Mouse (Mus musculus): ENCODE data around the gene Fat3. TPM values are rescaled to one million over a fixed set of nuclear protein-coding genes. Genes with fewer than 3 reads are reported as not detected.

Gene Fat3
- 7.0 and 7.6 TPM in 2 replicates for polyA plus RNA-seq (2016; fragmentation: Nextera tagmentation; extraction: Ambion mirVana)

DNA sequence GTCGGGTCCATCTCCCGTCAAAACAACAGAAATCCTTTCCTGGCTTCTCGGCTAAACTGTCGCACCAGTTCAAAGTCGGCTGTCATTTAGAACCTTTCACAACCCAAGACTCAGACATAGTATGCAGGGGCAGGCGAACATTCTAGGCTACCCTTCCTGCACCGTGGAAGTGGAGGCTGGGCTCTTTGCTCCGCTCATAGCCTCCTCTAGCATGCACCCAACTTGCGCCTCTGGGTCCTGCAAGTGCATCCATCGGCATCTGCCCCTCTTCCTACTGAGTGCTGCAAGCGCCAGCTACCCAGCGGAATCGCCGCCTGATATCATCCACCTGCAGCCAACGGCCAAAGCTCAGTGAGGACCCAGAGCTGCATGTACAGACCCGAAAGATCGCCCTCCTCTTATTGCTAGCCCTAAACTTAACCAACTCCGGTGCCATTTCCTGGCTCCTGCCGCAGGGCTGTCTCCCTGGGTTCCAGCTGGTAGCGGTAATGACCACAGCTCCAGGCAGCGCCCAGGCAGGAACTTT, at the start of gene Fat3:
Gene Fat3 (minus strand): TSS at position 100 of the 526 bp plus-strand sequence.
- Histone ChIP-seq H3K27ac (replicated peaks) (peak within 1 kb of the TSS; percentile 96), H3K4me1 (peaks cover 42% of the 10 kb centered on the region), H3K4me3 (peak within 1 kb of the TSS; percentile 78), H3K36me3 (0 out of 2 replicates have a peak, but pooled peaks cover 4% of the 10 kb centered on the region), H3K27me3 (ENCODE audit: low read depth, poor library complexity, severe bottlenecking) (peaks cover 21% of the 10 kb centered on the region), H3K9me3 (replicated peaks) (no peaks in the 10 kb centered on the region)
- DNase-seq (ENCODE audit: low spot score) = peak; percentile 70
- under 1% methylated on average over 21 of the region's 21 CpGs for WGBS

DNA sequence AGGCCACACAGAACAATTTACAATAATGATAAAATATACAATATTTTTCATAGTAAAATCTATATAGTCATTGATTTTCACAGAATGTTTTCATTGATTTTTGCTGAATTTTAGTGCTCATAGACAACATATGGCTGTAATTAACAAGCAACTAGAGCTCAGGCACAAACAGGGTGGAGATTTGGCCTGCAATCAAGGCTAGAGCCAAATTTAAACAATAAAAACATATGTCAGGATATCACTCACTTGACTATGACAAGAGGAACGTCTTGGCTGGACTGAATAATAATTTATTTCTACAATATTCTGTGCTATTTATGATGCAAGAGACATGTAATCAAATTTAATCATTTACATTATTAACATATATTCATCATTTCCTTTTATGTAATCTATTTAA, 31.8 kb upstream of the Fat3 start:
- Histone ChIP-seq H3K4me1 (no peaks in the 10 kb centered on the region), H3K4me3 (no peak overlapping the region), H3K27me3 (ENCODE audit: low read depth, poor library complexity, severe bottlenecking) (no peaks in the 10 kb centered on the region), H3K9me3 (replicated peaks) (no peaks in the 10 kb centered on the region), H3K36me3 (no peaks in the 10 kb centered on the region), H3K27ac (replicated peaks) (no peak overlapping the region)
- WGBS = 84% methylated on average over 1 of the region's 1 CpGs
- no peak for DNase-seq (ENCODE audit: low spot score)

DNA sequence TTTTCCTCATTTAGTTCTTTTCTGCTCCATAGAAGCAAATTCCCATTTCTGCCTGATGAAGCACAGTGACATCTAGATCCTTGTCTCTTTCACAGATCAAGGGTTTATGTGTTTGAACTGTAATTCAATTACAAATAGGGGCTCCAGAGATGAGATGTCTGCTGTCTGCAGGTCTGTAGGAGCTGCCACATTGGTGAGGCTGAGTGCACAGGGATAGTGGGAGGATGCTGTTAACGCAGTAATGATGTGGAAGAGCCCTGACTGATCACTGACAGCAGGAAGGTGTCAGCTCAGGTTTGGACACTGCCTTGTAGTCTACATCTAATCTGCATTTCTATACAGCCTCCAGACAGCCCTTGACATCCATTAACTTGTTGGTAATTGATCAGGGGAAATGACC, 16.5 kb upstream of the Fat3 start:
- DNase-seq (ENCODE audit: low spot score) = no peak
- H3K27me3 ChIP-seq (ENCODE audit: low read depth, poor library complexity, severe bottlenecking) = no peaks in the 10 kb centered on the region
- peaks cover under 1% of the 10 kb centered on the region for H3K4me1 ChIP-seq
- no peaks in the 10 kb centered on the region for H3K9me3 ChIP-seq (replicated peaks)
- WGBS = 67% methylated on average over 1 of the region's 1 CpGs
- no peak overlapping the region for H3K27ac ChIP-seq (replicated peaks)
- H3K36me3 ChIP-seq = no peaks in the 10 kb centered on the region
- H3K4me3 ChIP-seq = no peak overlapping the region

DNA sequence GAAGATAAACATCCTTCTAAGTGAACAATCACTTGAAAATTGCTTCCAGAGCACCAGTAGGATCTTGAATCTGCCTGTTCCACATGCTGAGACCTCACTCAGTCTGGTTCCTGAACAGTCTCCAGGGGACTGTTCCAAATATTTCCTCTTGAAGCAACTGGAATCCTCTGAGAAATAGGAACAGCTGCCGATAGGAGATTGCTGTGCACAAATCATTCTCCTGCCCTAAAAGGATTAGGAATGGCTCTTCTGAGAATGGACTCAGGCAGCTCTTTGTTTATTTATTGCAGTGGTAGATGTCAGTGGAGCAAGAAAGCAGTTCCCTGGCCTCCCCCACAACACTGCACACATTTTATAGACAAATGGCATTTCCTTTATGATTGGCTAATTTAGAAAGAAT, 10.9 kb upstream of the Fat3 start:
- WGBS = 29% methylated on average over 1 of the region's 1 CpGs
- DNase-seq (ENCODE audit: low spot score) = no peak
- H3K9me3 ChIP-seq (replicated peaks) = no peaks in the 10 kb centered on the region
- H3K4me3 ChIP-seq = no peak overlapping the region
- H3K36me3 ChIP-seq = no peaks in the 10 kb centered on the region
- H3K27ac ChIP-seq (replicated peaks) = no peak overlapping the region
- peaks cover 11% of the 10 kb centered on the region for H3K4me1 ChIP-seq
- no peaks in the 10 kb centered on the region for H3K27me3 ChIP-seq (ENCODE audit: low read depth, poor library complexity, severe bottlenecking)

DNA sequence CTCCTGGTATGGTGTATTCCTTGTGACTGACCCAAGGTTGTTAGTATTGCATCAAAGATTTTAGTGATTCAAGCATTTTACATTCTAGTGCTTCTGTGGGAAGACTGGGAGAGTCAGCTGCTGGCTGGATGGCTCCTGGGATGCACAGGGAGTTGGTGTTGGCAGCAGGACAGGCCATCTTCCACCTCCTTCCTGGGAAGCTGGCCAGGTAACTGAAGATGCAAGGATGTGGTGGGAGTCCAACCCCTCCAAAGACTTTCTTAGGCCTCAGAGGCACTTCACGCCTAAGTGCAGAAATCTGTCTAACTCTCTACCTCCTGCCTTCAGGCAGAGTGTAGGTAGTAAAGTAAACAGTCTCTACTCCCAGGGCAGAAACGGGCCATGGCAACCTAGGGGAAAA, 2.7 kb upstream of the Fat3 start:
- 87% methylated on average over 2 of the region's 2 CpGs for WGBS
- H3K36me3 ChIP-seq = no peaks in the 10 kb centered on the region
- H3K4me1 ChIP-seq = peaks cover 30% of the 10 kb centered on the region
- no peak for DNase-seq (ENCODE audit: low spot score)
- H3K27me3 ChIP-seq (ENCODE audit: low read depth, poor library complexity, severe bottlenecking) = peaks cover 21% of the 10 kb centered on the region
- no peak overlapping the region for H3K27ac ChIP-seq (replicated peaks)
- H3K9me3 ChIP-seq (replicated peaks) = no peaks in the 10 kb centered on the region
- H3K4me3 ChIP-seq = no peak overlapping the region

DNA sequence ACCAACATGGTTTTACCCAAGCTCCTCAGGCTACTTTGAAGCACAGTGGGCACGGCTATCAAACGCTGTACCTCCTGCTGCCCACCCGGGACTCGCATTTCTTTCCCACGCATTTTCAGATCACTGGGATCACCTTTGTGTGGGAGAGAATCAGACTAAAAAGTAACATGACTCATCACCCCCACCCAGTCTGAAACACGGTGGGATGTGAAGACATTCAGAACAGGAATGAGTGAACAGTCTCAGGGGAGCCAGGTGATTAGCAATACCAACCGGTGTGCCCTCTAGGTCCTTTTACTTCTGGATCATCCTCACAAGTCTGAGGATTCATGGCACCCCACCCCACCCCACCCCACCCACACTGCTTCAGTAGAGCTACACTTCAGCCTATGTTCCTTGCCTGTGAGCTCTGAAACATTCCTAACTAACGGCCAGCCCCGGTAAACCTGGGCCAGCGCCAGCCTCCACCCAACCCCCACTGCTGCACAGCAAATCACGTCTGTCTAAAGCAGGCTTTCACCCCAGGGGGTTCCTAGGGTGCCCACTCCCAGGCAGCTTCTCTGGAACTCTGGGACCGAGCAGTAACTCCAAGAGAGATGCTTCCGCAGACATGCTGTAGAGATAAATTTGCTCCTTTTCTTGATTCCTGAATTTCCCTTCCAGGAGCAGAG, 1.7 kb upstream of the Fat3 start:
- H3K36me3 ChIP-seq = no peaks in the 10 kb centered on the region
- 11% methylated on average over 13 of the region's 13 CpGs for WGBS
- H3K27me3 ChIP-seq (ENCODE audit: low read depth, poor library complexity, severe bottlenecking) = peaks cover 21% of the 10 kb centered on the region
- H3K4me3 ChIP-seq = peak overlapping the region; percentile 78
- peaks cover 40% of the 10 kb centered on the region for H3K4me1 ChIP-seq
- H3K9me3 ChIP-seq (replicated peaks) = no peaks in the 10 kb centered on the region
- no peak for DNase-seq (ENCODE audit: low spot score)
- H3K27ac ChIP-seq (replicated peaks) = peak overlapping the region; percentile 96

DNA sequence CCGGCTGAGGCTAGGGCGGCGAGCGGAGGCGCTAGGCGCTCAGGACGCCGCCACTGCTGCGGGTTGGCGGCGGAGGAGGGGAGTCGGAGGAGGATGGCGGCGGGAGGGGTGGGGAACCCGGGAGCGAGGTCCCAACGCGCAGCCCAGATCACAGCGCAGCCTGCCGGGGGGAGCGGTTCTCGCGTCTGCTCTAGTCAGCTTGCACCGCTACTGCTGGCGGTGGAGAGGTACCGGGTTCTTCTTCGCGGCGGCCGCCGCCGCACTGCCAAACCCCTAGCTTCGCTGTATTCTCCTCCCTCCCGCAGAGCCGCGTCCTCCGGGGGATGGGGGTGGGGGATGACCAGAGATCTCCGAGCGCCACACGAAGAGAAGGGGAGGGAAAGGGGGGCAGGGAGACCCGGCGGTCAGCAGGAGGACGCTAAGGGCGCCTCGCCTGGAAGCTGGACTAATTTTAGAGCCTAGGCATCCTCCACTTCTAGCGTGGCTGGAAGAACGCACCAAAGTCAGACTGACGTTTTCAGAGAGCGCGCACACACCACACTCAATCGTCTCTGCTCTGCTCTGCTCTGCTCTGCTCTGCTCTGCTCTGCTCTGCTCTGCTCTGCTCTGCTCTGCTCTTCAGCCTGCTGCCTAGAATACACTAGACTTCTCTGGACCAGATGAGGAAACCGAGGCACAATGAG, 1.0 kb upstream of the Fat3 start:
- H3K27ac ChIP-seq (replicated peaks) = peak overlapping the region; percentile 96
- 0 out of 2 replicates have a peak, but pooled peaks cover under 1% of the 10 kb centered on the region for H3K36me3 ChIP-seq
- peak; percentile 85 for DNase-seq (ENCODE audit: low spot score)
- peaks cover 21% of the 10 kb centered on the region for H3K27me3 ChIP-seq (ENCODE audit: low read depth, poor library complexity, severe bottlenecking)
- under 1% methylated on average over 50 of the region's 52 CpGs for WGBS
- no peaks in the 10 kb centered on the region for H3K9me3 ChIP-seq (replicated peaks)
- peaks cover 42% of the 10 kb centered on the region for H3K4me1 ChIP-seq
- H3K4me3 ChIP-seq = peak overlapping the region; percentile 78

DNA sequence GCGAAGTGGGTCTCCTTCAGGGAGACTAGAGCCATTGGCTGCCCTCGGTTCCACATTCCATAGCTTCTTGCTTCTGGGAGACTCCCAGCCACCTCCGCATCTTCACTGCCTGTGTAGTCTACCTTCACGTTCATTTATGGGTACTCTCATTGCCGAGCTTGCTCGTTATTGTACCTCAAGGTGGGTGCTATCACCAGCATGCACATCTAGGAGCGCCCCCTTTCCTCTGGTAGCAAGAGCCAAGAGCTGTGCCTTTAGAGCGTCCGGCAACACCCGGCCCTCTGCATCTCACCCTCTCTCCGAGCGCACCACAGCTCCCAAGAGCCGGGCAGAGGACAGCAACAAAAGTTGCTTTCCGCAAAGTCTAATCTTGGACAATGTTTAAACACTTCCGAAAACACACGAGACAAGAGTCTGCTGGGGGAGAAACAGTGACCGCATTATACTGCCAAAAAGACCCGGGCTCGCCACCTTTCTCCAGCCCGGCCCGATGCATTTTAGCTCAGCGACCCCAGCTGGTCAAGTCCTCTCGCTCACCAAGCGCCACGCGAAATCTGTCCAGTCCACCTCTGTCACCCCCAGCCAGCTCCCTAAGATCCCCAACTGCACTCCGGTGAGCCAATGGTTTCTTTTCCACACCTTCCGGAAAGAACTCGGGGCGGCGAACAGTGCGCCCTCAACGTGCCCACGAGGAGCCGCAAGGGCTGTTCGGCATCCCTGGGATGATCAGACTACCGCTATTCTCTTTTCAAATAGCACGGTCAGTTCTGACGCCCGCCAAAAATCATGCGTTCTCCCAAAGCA, 501 bp downstream of the Fat3 start:
- WGBS = under 1% methylated on average over 41 of the region's 41 CpGs
- H3K27me3 ChIP-seq (ENCODE audit: low read depth, poor library complexity, severe bottlenecking) = peaks cover 21% of the 10 kb centered on the region
- H3K9me3 ChIP-seq (replicated peaks) = no peaks in the 10 kb centered on the region
- peak overlapping the region; percentile 78 for H3K4me3 ChIP-seq
- DNase-seq (ENCODE audit: low spot score) = peak; percentile 83
- H3K4me1 ChIP-seq = peaks cover 42% of the 10 kb centered on the region
- H3K27ac ChIP-seq (replicated peaks) = peak overlapping the region; percentile 96
- H3K36me3 ChIP-seq = 0 out of 2 replicates have a peak, but pooled peaks cover 4% of the 10 kb centered on the region

DNA sequence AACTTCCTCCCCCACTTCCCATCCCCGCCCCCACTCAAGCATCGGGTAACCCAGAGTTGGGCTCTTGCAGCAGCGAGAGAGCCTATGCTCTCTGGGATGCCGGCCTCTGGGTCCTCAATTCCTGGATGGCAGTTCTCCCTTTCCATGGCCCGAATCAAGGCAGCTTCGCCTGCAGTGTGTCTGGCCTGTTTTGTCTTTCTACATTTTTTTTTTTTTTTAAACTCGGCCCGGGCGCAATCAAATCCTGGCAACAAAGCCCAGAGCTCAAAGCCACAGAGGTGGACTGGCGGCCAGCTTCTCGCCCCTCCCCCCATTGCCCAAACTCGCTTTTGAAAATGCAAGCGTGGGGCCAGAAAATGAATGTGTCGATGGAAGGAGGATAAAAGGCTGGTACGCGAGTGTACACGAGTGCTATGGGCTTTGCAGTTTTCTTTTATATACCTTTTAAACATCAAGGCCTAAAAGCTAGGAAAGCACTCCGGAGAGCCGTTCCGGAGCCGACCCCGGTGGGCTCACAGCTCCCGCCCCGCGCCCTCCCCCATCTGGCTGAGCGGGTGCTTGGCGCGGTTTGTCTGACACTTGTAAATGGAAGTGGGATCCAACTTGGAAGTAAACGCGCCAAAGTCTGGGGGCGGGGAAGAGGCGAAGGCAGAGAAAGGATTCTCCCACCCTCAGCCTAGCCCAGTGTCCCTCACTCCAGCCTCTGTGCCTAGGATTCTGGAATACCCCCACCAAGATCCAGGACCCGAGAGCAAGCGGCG, 1.3 kb downstream of the Fat3 start:
- Histone ChIP-seq H3K9me3 (replicated peaks) (no peaks in the 10 kb centered on the region), H3K27ac (replicated peaks) (peak overlapping the region; percentile 96), H3K36me3 (0 out of 2 replicates have a peak, but pooled peaks cover 4% of the 10 kb centered on the region), H3K4me3 (peak overlapping the region; percentile 78), H3K27me3 (ENCODE audit: low read depth, poor library complexity, severe bottlenecking) (peaks cover 21% of the 10 kb centered on the region), H3K4me1 (peaks cover 42% of the 10 kb centered on the region)
- peak; percentile 84 for DNase-seq (ENCODE audit: low spot score)
- under 1% methylated on average over 35 of the region's 35 CpGs for WGBS

DNA sequence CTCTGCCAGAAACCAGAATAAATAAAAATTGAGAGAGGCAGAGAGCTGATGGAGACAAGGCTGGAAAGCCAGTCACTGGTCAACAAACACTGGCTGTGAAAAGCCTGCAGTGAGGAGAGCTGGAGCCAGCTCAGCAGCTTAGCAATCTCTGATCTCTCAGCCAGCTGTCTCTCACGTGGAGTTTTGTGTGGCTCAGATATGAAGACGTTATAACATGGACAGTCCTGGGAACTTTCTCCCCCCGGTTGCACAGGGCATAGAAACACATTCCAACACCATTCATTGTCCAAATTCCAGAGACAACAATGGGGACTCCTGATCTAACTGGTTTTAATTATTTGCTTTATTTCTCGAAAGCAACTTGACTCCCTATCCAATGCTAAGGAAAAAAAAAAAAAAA, 2.2 kb downstream of the Fat3 start:
- peak; percentile 56 for DNase-seq (ENCODE audit: low spot score)
- WGBS = 3% methylated on average over 4 of the region's 4 CpGs
- Histone ChIP-seq H3K27ac (replicated peaks) (peak overlapping the region; percentile 96), H3K4me1 (peaks cover 41% of the 10 kb centered on the region), H3K27me3 (ENCODE audit: low read depth, poor library complexity, severe bottlenecking) (peaks cover 13% of the 10 kb centered on the region), H3K36me3 (0 out of 2 replicates have a peak, but pooled peaks cover 4% of the 10 kb centered on the region), H3K9me3 (replicated peaks) (no peaks in the 10 kb centered on the region), H3K4me3 (peak overlapping the region; percentile 78)

DNA sequence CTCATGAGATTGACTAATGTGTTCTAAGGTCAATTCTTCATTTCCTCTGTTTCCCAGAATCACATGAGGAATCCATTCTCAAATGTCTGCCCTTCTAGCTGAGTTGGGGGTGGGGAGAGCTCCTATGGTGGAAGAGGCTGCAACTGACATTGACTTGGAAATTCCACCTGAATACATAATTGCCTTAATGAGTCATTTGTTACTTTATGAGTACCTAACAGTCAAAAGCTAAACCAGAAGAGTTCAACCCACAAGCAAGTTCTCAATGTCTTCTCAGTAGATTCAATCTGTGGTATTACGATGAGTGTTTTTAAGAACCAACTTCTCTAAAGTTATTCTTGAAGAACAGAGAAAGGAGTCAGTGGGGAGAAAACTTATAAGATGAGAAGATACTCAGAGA, 3.7 kb downstream of the Fat3 start:
- H3K27ac ChIP-seq (replicated peaks) = no peak overlapping the region
- 0 out of 2 replicates have a peak, but pooled peaks cover 4% of the 10 kb centered on the region for H3K36me3 ChIP-seq
- no peaks in the 10 kb centered on the region; the same call in 1 of the 2 replicates for H3K27me3 ChIP-seq (ENCODE audit: low read depth, poor library complexity, severe bottlenecking)
- no peaks in the 10 kb centered on the region for H3K9me3 ChIP-seq (replicated peaks)
- DNase-seq (ENCODE audit: low spot score) = no peak
- no peak overlapping the region for H3K4me3 ChIP-seq
- H3K4me1 ChIP-seq = peaks cover 27% of the 10 kb centered on the region
- WGBS = 100% methylated on average over 1 of the region's 1 CpGs

DNA sequence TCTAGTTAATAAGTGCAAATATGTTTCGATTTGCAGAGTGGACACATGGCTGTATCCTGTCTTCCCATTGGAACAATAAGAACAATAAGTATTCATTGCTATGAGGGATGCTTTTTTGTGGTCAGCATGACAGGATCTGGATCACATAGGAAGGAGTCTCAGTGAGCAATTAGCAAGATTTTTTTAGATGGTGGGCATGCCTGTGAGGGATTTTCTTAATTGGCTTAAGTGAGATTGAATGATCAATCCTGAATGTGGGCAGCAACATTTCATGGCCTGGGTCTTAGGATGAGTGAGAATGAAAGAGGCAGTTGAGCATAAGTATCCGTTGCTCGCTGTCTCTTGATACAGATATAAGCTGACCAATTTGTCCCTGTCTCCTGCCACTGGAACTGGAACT, 4.8 kb downstream of the Fat3 start:
- Histone ChIP-seq H3K27ac (replicated peaks) (no peak overlapping the region), H3K9me3 (replicated peaks) (no peaks in the 10 kb centered on the region), H3K4me3 (no peak overlapping the region), H3K27me3 (ENCODE audit: low read depth, poor library complexity, severe bottlenecking) (no peaks in the 10 kb centered on the region; the same call in 1 of the 2 replicates), H3K36me3 (0 out of 2 replicates have a peak, but pooled peaks cover 4% of the 10 kb centered on the region), H3K4me1 (peaks cover 20% of the 10 kb centered on the region)
- no peak for DNase-seq (ENCODE audit: low spot score)
- 76% methylated on average over 3 of the region's 3 CpGs for WGBS
